Mouse (Mus musculus) Patski (cell line): ENCODE data around the gene Cbx5. TPM values are rescaled to one million over a fixed set of nuclear protein-coding genes. Genes with fewer than 3 reads are reported as not detected.
"Not testable (repeated sequence)": the region's sequence is repeated elsewhere in the genome, so short reads cannot be mapped to it uniquely, and the experiment has no call there.

Experiments used
- ATAC-seq: fragments of 100-300 bp; one replicate; pipeline ENCODE4 v1.8.0; 2021
- CTCF ChIA-PET: fragments of 350-600 bp; sonication (Branson Sonifier 250); formaldehyde crosslinking; loops from one replicate; lab custom pipeline; 2022; ENCODE audit warnings: inconsistent platforms; lab: Charles Lee
- POLR2A ChIA-PET: fragments of 350-600 bp; sonication (Branson Sonifier 250); formaldehyde crosslinking; loops from one replicate; lab custom pipeline; 2022; ENCODE audit warnings: antibody characterized with exemption, inconsistent platforms; lab: Charles Lee
- DNase-seq: peaks from one replicate; pipeline ENCODE4 v3.0.0-alpha.2; 2011; ENCODE audit warnings: low read depth, low spot score
- H3K27me3 ChIP-seq: fragments of 371-371 bp; one replicate; pipeline ENCODE4 v1.5.1; 2021
- CTCF ChIP-seq: fragments of 100-300 bp; IDR thresholded peaks from one replicate; pipeline ENCODE4 v1.5.1; 2021
- in situ Hi-C: fragments of 300-500 bp; cut with MboI; formaldehyde crosslinking; loops from 3 replicates; pipeline ENCODE4 v1.11.1; 2018; ENCODE audit warnings: low pct_unique_long_range_greater_than_20kb, mixed read lengths
- polyA plus RNA-seq: library from polyadenylated mRNA; unstranded; gene quantifications from one replicate; pipeline ENCODE4 v1.2.3, GENCODE M21; 2021

Gene Cbx5
- polyA plus RNA-seq, 1 experiment from 2014 or later: 92.4 TPM

DNA sequence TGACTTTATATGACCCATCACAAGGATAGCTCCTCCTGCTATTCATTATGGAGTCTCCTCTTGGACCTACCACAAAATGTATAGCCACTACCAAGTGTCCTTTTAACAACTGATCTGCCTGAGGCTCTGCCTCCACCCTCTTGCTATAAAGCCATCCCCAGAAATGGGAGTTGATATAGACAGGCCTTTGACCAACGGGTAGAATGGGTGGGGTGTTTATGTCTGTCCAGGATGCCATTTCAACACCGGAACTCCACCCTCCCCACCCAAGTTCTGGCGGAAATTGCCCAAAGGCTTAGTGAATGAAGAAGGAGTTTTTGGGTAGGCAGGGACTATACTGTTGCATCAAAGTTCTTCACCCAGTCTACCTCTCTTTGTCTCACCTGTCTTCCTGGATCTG lies 13.0 kb upstream of the Cbx5 start:
- H3K27me3 ChIP-seq: no peaks in the 10 kb centered on the region
- ChIA-PET POLR2A (no interaction called here), CTCF (interaction anchor here (0.9 to 3.0 kb wide), 2 partner anchors 54 to 71 kb away, joined by 3 to 8 read pairs; no protein-coding TSS in a partner anchor)
- no peak for ATAC-seq
- no peak for TF ChIP-seq CTCF
- in situ Hi-C loops: loop anchor here (5.0 kb wide), 1 partner anchor 55 kb away; no protein-coding TSS in a partner anchor
- no peak for DNase-seq

DNA sequence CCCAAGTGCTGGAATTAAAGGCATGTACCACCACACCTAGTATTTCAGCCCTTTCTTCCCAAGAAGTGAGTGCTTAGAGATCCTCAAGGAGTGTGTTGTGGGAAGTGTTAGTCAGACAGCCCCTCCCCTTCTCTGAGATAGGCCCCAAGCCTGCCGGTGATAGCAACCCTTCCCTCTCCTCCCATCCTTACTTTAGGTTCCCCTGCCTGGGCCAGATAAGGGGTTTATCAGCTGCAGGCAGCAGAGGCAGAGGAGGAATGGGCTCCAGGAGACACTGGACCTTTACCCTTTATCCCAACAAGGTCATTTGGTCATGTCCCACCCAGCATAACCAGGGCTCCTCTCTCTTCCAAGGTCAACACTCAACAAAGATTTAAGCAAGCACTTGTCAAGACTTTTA lies 12.0 kb upstream of the Cbx5 start:
- POLR2A ChIA-PET: no interaction called here
- no peak for TF ChIP-seq CTCF
- H3K27me3 ChIP-seq: no peaks in the 10 kb centered on the region
- in situ Hi-C loops: loop anchor here (5.0 kb wide), 1 partner anchor 56 kb away; no protein-coding TSS in a partner anchor
- no peak for DNase-seq
- CTCF ChIA-PET: interaction anchor here (0.8 to 3.0 kb wide), 5 partner anchors 9 to 55 kb away, joined by 3 to 9 read pairs (median 6); partner anchors contain the start of gene Copz1
- no peak for ATAC-seq

DNA sequence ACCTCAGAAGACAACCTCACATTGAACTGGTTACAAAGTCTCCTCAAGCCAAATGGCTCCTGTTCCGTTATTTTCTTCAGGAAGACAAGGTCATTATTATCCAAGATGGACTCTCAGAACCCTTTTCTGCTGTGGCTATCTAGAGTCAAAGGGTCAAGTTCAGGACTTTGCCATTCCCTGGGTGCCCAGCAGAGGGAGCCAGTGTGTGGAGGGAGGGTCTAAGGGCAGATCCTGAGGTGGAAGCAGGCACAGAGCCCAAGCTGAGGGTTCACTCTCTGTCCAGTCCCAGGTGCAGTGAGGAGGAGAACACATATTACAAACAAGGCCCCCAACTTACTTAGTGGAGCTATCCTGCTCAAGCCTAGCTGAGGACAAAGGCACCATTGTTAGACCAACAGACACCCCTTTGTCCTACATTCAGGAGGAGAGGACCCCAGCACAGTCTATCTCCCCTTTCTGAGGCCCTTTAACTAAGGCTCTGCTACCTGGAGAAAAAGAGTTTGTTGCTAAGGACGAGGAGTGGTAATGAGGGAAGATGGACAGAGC lies 10.7 kb upstream of the Cbx5 start:
- TF ChIP-seq CTCF: peak; percentile 97
- ATAC-seq (peak; percentile 40), DNase-seq (no peak)
- no peaks in the 10 kb centered on the region for H3K27me3 ChIP-seq
- CTCF ChIA-PET: interaction anchor here (0.8 to 2.3 kb wide), 11 partner anchors 8 to 67 kb away, joined by 3 to 13 read pairs (median 5); partner anchors contain the start of gene Copz1
- POLR2A ChIA-PET: no interaction called here
- in situ Hi-C loops: loop anchor here (5.0 kb wide), 1 partner anchor 57 kb away; no protein-coding TSS in a partner anchor

DNA sequence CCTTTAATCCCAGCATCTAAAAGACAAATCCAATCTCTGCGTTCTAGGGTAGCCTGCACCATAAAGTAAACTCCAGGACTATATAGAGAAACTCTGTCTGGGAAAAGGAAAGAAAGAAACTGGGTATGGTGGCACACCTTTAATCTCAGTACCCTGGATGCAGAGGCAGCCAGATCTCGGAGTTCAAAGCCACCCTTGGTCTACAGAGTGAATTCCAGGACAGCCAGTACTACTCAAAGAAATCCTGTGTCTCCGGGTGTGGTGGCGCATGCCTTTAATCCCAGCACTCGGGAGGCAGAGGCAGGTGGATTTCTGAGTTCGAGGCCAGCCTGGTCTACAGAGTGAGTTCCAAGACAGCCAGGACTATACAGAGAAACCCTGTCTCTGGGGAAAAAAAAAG lies 9.9 kb upstream of the Cbx5 start:
- H3K27me3 ChIP-seq, DNase-seq, in situ Hi-C loops, POLR2A ChIA-PET, ATAC-seq: not testable (repeated sequence)
- CTCF ChIA-PET: interaction anchor here (1.3 to 3.4 kb wide), 3 partner anchors 11 to 57 kb away, joined by 3 to 16 read pairs (median 9); no protein-coding TSS in a partner anchor

DNA sequence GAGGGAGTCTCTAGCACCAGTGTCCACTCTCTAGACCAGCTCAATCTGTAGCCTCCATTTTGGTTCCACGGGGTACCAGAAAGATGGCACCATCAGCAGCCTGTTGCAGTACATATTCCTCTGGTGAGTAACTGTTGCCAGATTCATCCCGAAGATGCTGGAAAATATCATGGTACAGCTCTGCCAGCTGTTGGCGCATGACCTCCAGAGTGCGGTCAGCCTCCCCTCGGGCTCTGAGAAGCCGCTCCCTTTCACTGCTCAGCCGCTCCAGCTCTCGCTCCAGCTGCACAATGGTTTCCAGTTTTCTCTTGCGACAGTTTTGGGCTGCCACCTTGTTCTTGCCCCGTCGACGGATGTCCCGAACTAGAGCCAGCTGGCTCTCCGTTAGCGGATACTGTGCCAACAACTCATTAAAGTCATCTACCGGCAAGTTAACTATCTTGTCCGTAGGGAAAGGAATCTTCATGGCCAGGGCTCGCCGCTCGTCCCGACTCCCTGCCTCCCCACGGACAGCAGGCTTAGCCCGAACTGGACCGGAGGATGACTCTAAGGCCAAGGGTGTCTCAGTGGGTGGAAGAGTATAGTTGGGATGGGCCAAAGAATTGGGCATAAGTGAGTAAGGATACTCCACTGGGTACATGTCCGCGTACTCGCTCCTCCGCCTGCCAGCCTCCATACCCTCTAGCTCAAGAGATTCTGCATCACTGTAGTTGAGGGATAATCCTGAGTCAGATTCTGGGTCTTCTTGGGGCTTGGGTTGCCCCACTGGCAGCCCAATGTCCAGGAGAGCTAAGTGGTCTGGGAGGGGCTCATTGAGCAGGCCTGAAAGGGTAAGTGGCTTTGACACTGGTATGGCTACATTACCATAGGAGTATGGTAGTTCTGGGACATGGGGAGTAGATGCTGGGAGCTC lies 9.0 kb upstream of the Cbx5 start:
- TF ChIP-seq CTCF: no peak
- H3K27me3 ChIP-seq: no peaks in the 10 kb centered on the region
- DNase-seq (no peak), ATAC-seq (no peak)
- CTCF ChIA-PET: interaction anchor here (1.0 to 3.4 kb wide), 8 partner anchors 14 to 75 kb away, joined by 3 to 16 read pairs (median 3); partner anchors contain the start of gene Gpr84
- in situ Hi-C loops: no loop called here
- POLR2A ChIA-PET: no interaction called here

DNA sequence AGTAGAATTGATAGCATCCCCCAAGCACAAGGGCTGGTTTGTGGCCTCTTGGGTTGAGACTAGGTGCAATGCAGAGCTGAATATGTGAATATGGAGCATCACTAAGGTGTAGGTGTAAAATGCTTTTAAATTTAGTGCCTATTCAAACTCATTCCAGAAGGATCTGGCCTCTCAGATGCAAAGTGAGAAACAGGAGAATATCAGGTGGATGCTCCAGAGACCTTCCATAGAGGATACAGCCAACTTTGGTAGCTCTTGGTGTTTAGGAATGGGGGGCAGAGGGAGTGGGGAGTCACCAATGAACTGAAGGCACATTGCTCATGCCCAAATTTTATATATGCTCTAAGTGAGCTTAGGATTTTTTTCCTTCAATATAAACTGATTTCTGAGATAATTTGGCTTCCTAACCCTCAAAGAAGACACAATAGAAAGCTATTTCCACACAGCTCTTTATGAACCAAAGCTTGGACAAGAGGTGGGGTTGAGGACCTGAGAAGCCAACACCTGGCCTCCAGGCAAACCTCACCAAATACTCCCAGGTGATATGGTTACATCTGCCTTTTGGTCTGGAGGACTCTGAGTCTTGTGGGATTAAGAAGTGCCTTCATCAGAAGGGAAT lies 8.3 kb upstream of the Cbx5 start:
- ATAC-seq: no peak
- POLR2A ChIA-PET: no interaction called here
- in situ Hi-C loops: no loop called here
- no peak for TF ChIP-seq CTCF
- no peaks in the 10 kb centered on the region for H3K27me3 ChIP-seq
- CTCF ChIA-PET: interaction anchor here (1.0 to 3.4 kb wide), 7 partner anchors 15 to 76 kb away, joined by 3 to 16 read pairs (median 3); partner anchors contain the start of gene Gpr84
- no peak for DNase-seq

DNA sequence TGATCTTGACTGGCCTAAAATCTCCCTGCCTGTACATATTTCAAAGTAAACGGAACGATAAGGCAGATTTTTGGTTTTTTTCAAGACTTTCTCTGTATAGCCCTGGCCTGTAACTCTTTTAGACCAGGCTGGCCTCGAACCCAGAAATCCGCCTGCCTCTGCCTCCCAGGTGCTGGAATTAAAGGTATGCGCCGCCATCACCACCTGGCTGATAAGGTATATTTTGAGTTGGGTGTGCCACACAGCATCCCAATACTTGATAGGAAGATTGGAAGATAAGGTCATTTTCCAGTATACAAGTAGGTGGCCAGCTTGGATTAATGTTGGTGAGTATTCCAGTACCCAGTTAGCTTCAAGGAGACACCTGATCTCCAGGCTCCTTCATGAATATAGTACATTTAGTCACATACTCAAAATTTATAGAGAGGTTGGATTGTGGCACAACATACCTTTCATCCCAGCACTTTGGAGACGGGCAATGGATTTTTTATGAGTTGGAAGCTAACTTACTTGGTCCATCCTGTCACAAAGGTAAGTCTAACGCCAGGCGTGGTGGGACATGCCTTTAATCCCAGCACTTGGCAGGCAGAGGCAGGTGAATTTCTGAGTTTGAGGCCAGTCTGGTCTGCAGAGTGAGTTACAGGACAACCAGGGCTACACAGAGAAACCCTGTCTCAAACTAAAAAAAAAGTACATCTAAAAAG lies 7.6 kb upstream of the Cbx5 start:
- CTCF ChIA-PET: interaction anchor here (1.3 to 3.4 kb wide), 7 partner anchors 14 to 77 kb away, joined by 3 to 16 read pairs (median 4); partner anchors contain the start of gene Gpr84
- POLR2A ChIA-PET: interaction anchor here (0.6 to 0.7 kb wide), 2 partner anchors 59 to 627 kb away, joined by 3 read pairs; no protein-coding TSS in a partner anchor
- no peak for TF ChIP-seq CTCF
- H3K27me3 ChIP-seq: no peaks in the 10 kb centered on the region
- in situ Hi-C loops: no loop called here
- DNase-seq (no peak), ATAC-seq (no peak)

DNA sequence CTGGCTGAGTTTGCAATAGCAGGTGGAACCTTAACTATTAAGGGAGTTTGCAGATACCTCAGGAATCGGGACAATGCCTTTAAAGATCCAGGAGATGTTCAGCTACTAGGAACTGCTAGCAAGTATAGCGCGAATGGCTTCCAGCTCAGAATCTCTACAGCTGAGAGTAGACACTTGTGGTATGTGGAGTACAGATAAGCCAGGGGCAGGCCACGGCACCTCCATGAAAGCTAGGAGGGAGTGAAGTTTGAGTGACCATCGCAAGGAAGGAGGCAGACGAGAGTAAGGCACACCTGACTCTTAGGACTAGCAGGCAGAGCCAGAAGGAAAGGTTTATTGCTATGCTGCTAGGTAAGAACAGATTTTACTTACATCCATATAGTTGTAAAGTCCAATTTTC lies 6.0 kb upstream of the Cbx5 start:
- TF ChIP-seq CTCF: no peak
- no peak for ATAC-seq
- ChIA-PET POLR2A (no interaction called here), CTCF (interaction anchor here (0.9 kb wide), 1 partner anchor 61 kb away, joined by 3 read pairs; no protein-coding TSS in a partner anchor)
- DNase-seq: no peak
- in situ Hi-C loops: no loop called here
- H3K27me3 ChIP-seq: no peaks in the 10 kb centered on the region

DNA sequence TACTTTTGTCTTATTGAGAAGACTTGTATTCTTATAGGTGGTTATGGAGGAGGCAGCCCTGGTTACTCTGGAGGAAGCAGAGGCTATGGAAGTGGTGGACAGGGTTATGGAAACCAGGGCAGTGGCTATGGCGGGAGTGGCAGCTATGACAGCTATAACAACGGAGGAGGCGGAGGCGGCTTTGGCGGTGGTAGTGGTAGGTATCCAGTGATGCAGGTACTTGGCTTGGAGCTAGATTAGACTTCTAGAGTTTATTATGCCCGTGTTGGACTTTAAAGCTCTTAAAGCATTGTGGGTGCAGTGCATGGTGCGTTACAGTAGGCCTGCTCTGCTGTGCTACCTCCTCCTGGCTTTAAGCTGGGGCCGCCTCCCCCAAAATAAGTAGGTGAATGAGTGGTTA lies 3.3 kb upstream of the Cbx5 start:
- in situ Hi-C loops: no loop called here
- ChIA-PET CTCF (interaction anchor here (1.1 to 1.3 kb wide), 2 partner anchors 8 to 19 kb away, joined by 3 to 4 read pairs; no protein-coding TSS in a partner anchor), POLR2A (interaction anchor here (0.6 to 1.0 kb wide), 2 partner anchors 28 to 37 kb away, joined by 4 to 5 read pairs; no protein-coding TSS in a partner anchor)
- no peaks in the 10 kb centered on the region for H3K27me3 ChIP-seq
- ATAC-seq (no peak), DNase-seq (no peak)
- TF ChIP-seq CTCF: no peak

DNA sequence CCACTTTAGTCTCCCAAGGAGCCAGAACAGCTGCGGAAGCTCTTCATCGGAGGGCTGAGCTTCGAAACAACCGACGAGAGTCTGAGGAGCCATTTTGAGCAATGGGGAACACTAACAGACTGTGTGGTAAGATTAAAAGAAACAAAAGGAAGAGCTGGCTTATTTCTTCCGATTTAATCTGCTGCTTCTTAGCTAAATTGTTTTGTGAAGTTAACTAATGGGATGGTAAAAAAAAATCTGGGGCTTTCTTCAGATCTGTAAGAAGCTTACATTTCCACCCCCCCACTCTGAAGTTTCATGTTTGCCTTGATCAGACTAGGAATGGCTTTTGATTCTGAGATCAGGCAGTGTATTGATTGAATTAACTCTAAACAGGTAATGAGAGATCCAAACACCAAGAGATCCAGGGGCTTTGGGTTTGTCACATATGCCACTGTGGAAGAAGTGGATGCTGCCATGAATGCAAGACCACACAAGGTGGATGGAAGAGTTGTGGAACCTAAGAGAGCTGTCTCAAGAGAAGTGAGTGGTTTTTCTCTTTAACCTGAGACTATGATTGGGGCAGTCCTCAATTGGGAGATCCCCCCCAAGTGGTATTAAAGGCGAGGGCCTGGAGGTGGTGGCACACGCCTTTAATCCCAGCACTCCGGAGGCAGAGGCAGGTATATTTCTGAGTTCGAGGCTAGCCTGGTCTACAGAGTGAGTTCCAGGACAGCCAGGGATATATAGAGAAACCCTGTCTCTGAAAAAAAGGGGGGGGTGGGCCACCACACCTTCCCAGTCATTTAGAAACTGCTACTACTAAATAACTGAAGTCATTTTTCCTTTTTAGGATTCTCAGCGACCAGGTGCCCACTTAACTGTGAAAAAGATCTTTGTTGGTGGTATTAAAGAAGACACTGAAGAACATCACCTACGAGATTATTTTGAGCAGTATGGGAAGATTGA lies 1.7 kb upstream of the Cbx5 start:
- CTCF ChIA-PET: interaction anchor here (0.9 to 1.1 kb wide), 4 partner anchors 9 to 47 kb away, joined by 3 to 4 read pairs (median 3); no protein-coding TSS in a partner anchor
- DNase-seq, POLR2A ChIA-PET: not testable (repeated sequence)

More for the DNA sequence above, 1.7 kb upstream of the Cbx5 start:
- H3K27me3 ChIP-seq, ATAC-seq, in situ Hi-C loops: not testable (repeated sequence)
